Mouse (Mus musculus): ENCODE results near the gene Olfml2a. TPM values are rescaled to one million over a fixed set of nuclear protein-coding genes. Genes with fewer than 3 reads are reported as not detected.

Gene Olfml2a
- polyA plus RNA-seq, 1 experiment from 2014 or later: 2.2 TPM

- H3K4me2 ChIP-seq (replicated peaks): no peak overlapping the region
- H3K27me3 ChIP-seq: no peaks in the 10 kb centered on the region
- no peak overlapping the region for H3K27ac ChIP-seq
- 37% methylated on average over 2 of the region's 2 CpGs for WGBS
- no peak overlapping the region for H3K4me3 ChIP-seq (replicated peaks)
- no peak overlapping the region for H3K9ac ChIP-seq (replicated peaks)
- H3K36me3 ChIP-seq: no peaks in the 10 kb centered on the region
- no peak for ATAC-seq
- H3K4me1 ChIP-seq (replicated peaks): no peaks in the 10 kb centered on the region; the same call in 1 of the 2 replicates
- no peaks in the 10 kb centered on the region for H3K9me3 ChIP-seq
Observed at GRCm38 (mm10) chr2:38973223-38973622, 41.4 kb downstream of the Olfml2a start.

GRCm38 (mm10) chr2:38973701-38974100 is 41.9 kb downstream of the Olfml2a start:
- Histone ChIP-seq H3K36me3 (no peaks in the 10 kb centered on the region), H3K9ac (replicated peaks) (no peak overlapping the region), H3K4me3 (replicated peaks) (no peak overlapping the region), H3K27me3 (no peaks in the 10 kb centered on the region), H3K27ac (no peak overlapping the region), H3K4me1 (replicated peaks) (no peaks in the 10 kb centered on the region; the same call in 1 of the 2 replicates), H3K4me2 (replicated peaks) (no peak overlapping the region), H3K9me3 (no peaks in the 10 kb centered on the region)
- ATAC-seq: no peak
- 86% methylated on average over 7 of the region's 7 CpGs for WGBS

GRCm38 (mm10) chr2:38974171-38974570 is 42.4 kb downstream of the Olfml2a start:
- 63% methylated on average over 2 of the region's 2 CpGs for WGBS
- no peak for ATAC-seq
- Histone ChIP-seq H3K4me1 (replicated peaks) (no peaks in the 10 kb centered on the region; the same call in 1 of the 2 replicates), H3K36me3 (no peaks in the 10 kb centered on the region), H3K27ac (no peak overlapping the region), H3K9me3 (no peaks in the 10 kb centered on the region), H3K27me3 (no peaks in the 10 kb centered on the region), H3K4me2 (replicated peaks) (no peak overlapping the region), H3K9ac (replicated peaks) (no peak overlapping the region), H3K4me3 (replicated peaks) (no peak overlapping the region)

DNA sequence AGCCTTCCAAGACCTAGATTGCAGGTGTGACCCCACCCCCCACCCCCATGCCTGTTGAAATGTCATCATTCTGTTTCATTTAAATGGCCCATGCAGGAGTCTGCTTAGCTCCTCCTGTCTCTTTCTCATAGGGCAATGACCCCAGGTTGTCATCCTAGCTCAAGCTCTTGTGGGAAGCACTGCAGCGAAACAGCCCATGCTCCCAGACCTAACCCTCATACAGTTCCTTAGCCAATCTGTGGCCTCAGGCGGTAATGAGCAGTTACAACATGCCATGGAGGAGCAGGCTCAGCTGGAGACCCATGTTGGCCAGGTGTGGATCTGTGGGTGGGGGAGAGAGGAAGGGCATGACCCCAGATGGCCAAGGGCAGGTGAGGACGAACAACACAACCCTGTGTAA is 43.4 kb downstream of the Olfml2a start:
- Histone ChIP-seq H3K4me2 (replicated peaks) (no peak overlapping the region), H3K9me3 (no peaks in the 10 kb centered on the region), H3K36me3 (no peaks in the 10 kb centered on the region), H3K4me3 (replicated peaks) (no peak overlapping the region), H3K4me1 (replicated peaks) (no peaks in the 10 kb centered on the region; the same call in 1 of the 2 replicates), H3K27me3 (no peaks in the 10 kb centered on the region), H3K9ac (replicated peaks) (no peak overlapping the region), H3K27ac (no peak overlapping the region)
- ATAC-seq: no peak
- WGBS: 88% methylated on average over 3 of the region's 3 CpGs

GRCm38 (mm10) chr2:38975941-38976805 is 44.4 kb downstream of the Olfml2a start:
- H3K4me3 ChIP-seq (replicated peaks): no peak overlapping the region
- H3K9me3 ChIP-seq: no peaks in the 10 kb centered on the region
- no peak overlapping the region for H3K4me2 ChIP-seq (replicated peaks)
- H3K9ac ChIP-seq (replicated peaks): no peak overlapping the region
- H3K27ac ChIP-seq: no peak overlapping the region
- 84% methylated on average over 21 of the region's 21 CpGs for WGBS
- H3K4me1 ChIP-seq (replicated peaks): no peaks in the 10 kb centered on the region; the same call in 1 of the 2 replicates
- no peaks in the 10 kb centered on the region for H3K36me3 ChIP-seq
- no peak for ATAC-seq
- H3K27me3 ChIP-seq: no peaks in the 10 kb centered on the region

GRCm38 (mm10) chr2:38977837-38978236 is 46.1 kb downstream of the Olfml2a start:
- no peak for ATAC-seq
- no peaks in the 10 kb centered on the region; the same call in 1 of the 2 replicates for H3K4me1 ChIP-seq (replicated peaks)
- WGBS: 73% methylated on average over 4 of the region's 4 CpGs
- no peaks in the 10 kb centered on the region for H3K36me3 ChIP-seq
- H3K9me3 ChIP-seq: no peaks in the 10 kb centered on the region
- H3K4me3 ChIP-seq (replicated peaks): no peak overlapping the region
- no peak overlapping the region for H3K27ac ChIP-seq
- H3K27me3 ChIP-seq: no peaks in the 10 kb centered on the region
- H3K4me2 ChIP-seq (replicated peaks): no peak overlapping the region
- H3K9ac ChIP-seq (replicated peaks): no peak overlapping the region

- Histone ChIP-seq H3K4me3 (replicated peaks) (no peak overlapping the region), H3K9me3 (no peaks in the 10 kb centered on the region), H3K27me3 (no peaks in the 10 kb centered on the region), H3K36me3 (no peaks in the 10 kb centered on the region), H3K4me2 (replicated peaks) (no peak overlapping the region), H3K4me1 (replicated peaks) (no peaks in the 10 kb centered on the region), H3K9ac (replicated peaks) (no peak overlapping the region), H3K27ac (no peak overlapping the region)
- WGBS: 99% methylated on average over 2 of the region's 2 CpGs
- no peak for ATAC-seq
Observed at GRCm38 (mm10) chr2:38983456-38983855, 51.7 kb downstream of the Olfml2a start.

- ATAC-seq: no peak
- H3K9ac ChIP-seq (replicated peaks): no peak overlapping the region
- WGBS: 89% methylated on average over 3 of the region's 3 CpGs
- H3K4me3 ChIP-seq (replicated peaks): no peak overlapping the region
- no peak overlapping the region for H3K27ac ChIP-seq
- H3K36me3 ChIP-seq: no peaks in the 10 kb centered on the region
- H3K27me3 ChIP-seq: no peaks in the 10 kb centered on the region
- no peak overlapping the region for H3K4me2 ChIP-seq (replicated peaks)
- H3K4me1 ChIP-seq (replicated peaks): no peaks in the 10 kb centered on the region
- H3K9me3 ChIP-seq: no peaks in the 10 kb centered on the region
Observed at GRCm38 (mm10) chr2:38986580-38986979, 54.8 kb downstream of the Olfml2a start.

DNA sequence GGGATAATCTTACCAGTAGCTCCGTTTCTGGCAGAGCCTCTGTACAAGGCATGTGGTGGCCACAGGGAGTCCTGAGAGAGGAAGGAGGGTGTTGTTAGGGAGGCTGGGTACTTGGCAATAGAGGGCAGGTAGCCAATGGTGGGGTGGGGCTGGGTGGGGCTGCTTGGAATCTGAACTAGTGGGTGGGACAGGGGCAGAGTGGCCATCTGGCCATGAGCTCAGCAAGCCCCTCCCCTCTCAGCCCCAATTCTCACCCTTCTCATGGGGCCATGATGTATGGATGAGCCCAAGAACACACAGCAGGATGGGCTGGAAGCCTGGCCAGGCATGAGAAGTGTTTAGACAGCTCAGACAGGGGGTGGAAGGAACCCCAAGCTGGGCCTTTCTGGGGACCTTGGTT is 55.6 kb downstream of the Olfml2a start:
- WGBS: 71% methylated on average over 1 of the region's 1 CpGs
- no peak overlapping the region for H3K4me2 ChIP-seq (replicated peaks)
- ATAC-seq: no peak

DNA sequence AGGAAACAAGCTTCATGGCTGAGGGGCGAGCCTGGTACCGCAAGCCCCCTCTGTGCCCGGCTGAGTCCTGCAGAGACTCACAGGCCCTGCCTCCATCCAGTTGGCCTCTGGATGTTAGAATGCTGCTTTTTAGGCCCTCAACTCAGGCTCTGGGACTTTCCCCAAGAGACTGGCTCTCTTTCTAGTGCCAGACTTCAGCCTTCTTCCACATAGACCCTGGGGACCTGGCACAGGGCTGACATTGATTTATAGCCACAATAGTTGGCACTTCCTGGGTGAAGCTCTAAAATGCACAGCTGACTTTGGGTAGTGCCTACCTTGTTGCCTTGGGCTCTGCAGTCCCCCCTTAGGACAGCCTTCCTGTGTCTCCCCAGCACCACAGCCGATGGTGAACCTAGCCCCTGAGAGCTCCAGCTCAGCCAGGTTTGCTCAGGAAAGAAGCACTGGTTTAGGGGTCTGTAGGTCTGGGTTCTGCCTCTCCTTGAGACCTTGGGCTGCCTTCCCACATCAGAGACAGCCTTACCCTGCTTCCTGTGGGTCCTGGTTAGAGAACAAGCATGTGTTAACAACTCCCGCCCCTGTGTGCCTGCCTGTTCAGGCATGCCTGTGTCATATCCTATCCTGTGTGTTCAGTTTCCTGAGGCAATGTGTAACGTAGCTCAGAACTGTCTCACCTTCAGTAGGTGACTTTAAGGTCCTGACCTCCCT is 56.2 kb downstream of the Olfml2a start:
- Histone ChIP-seq H3K4me1 (replicated peaks) (no peaks in the 10 kb centered on the region), H3K4me3 (replicated peaks) (no peak overlapping the region), H3K9me3 (no peaks in the 10 kb centered on the region), H3K27me3 (no peaks in the 10 kb centered on the region), H3K27ac (no peak overlapping the region), H3K9ac (replicated peaks) (no peak overlapping the region), H3K36me3 (no peaks in the 10 kb centered on the region), H3K4me2 (replicated peaks) (no peak overlapping the region)
- WGBS: 90% methylated on average over 6 of the region's 6 CpGs
- no peak for ATAC-seq

More for the DNA sequence above, 55.6 kb downstream of the Olfml2a start:
- Histone ChIP-seq H3K4me1 (replicated peaks) (no peaks in the 10 kb centered on the region), H3K4me3 (replicated peaks) (no peak overlapping the region), H3K36me3 (no peaks in the 10 kb centered on the region), H3K9me3 (no peaks in the 10 kb centered on the region), H3K9ac (replicated peaks) (no peak overlapping the region), H3K27ac (no peak overlapping the region), H3K27me3 (no peaks in the 10 kb centered on the region)

DNA sequence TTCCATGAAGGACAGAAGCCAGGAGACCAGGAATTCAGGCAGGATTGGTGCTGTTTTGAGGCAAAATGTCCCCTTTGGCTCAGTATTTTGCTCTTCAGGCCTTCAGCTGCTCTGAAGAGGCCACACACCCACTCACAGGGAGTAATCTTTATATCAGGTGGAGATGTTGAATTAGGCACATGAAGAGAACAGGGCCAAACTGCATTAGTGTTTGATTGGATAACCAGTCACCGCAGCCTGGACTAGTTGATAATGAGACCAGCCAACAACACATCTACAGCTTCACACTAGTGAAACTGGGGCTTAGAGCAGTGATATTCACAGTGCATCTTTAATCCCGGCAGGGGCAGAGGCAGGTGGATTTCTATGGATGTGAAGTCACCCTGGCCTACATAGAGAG is 57.2 kb downstream of the Olfml2a start:
- no peak overlapping the region for H3K27ac ChIP-seq
- no peaks in the 10 kb centered on the region for H3K27me3 ChIP-seq
- ATAC-seq: no peak
- H3K4me3 ChIP-seq (replicated peaks): no peak overlapping the region
- no peaks in the 10 kb centered on the region for H3K4me1 ChIP-seq (replicated peaks)
- H3K9me3 ChIP-seq: no peaks in the 10 kb centered on the region
- H3K4me2 ChIP-seq (replicated peaks): no peak overlapping the region
- H3K36me3 ChIP-seq: no peaks in the 10 kb centered on the region
- WGBS: 89% methylated on average over 2 of the region's 2 CpGs
- H3K9ac ChIP-seq (replicated peaks): no peak overlapping the region

- H3K9me3 ChIP-seq: no peaks in the 10 kb centered on the region
- H3K4me1 ChIP-seq (replicated peaks): no peaks in the 10 kb centered on the region
- H3K4me2 ChIP-seq (replicated peaks): no peak overlapping the region
- H3K27me3 ChIP-seq: peaks cover 3% of the 10 kb centered on the region; the same call in 1 of the 2 replicates
- no peak for ATAC-seq
- no peaks in the 10 kb centered on the region for H3K36me3 ChIP-seq
- no peak overlapping the region for H3K9ac ChIP-seq (replicated peaks)
- WGBS: 83% methylated on average over 4 of the region's 4 CpGs
- H3K27ac ChIP-seq: no peak overlapping the region
- no peak overlapping the region for H3K4me3 ChIP-seq (replicated peaks)
Observed at GRCm38 (mm10) chr2:38992004-38992403, 60.2 kb downstream of the Olfml2a start.

Data from midbrain, embryonic 13.5 days (tissue).